11 mouse cellular contexts compared by ENCODE assay signal in the genomic region with DNA sequence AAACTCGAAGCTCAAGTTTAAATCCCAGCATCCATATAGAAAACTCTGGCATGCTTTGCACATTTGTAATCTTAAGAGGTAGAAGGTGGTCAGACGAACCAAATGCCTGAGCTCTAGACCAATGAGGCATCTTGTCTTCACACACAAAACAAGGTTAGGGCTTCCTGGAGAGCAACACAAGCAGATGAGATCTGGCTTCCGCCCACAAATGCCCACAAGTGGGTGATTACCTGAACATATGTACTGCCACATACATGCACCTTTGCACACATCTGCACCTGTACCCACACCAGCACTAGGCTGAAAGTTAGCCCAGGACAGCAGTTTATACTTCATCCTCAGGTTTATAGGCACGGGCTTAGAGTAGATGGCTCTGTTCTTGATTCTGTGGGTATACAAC. TPM values are rescaled to one million over a fixed set of nuclear protein-coding genes. Genes with fewer than 3 reads are reported as not detected.
DNase-seq lines count a peak whose midpoint lies in the region; ATAC-seq and TF ChIP-seq lines count a peak whose summit lies in the region.
"Had no signal": no experiment of that assay in that cellular context is flagged by ENCODE, and none has a peak within 500 bp of the region (broad histone marks: within the 10 kb centered on the region; RNA-seq: fewer than 3 reads in every experiment).

No protein-coding gene starts in this region.

- H3K79me2 ChIP-seq in MEL (ENCODE audit: control insufficient read depth, insufficient read depth, low read length, poor library complexity): no peaks in the 10 kb centered on the region

- TF ChIP-seq RAD21 in MEL (IDR thresholded peaks at IDR 0.05; ENCODE audit: low read depth, low read length): no peak

- no peaks in the 10 kb centered on the region for H3K36me3 ChIP-seq in heart, embryonic 14.5 days (ENCODE audit: control insufficient read depth, insufficient read depth, low read length)
- H3K36me3 ChIP-seq in MEL (ENCODE audit: control insufficient read depth in 1 of 2, insufficient read depth in 2 of 2, low read length in 2 of 2): peaks cover 0 to 59% of the 10 kb centered on the region in 2 experiments; a peak in 2 of 4 replicates
- H3K36me3 ChIP-seq in liver, embryonic 11.5 days (ENCODE audit: control insufficient read depth, insufficient read depth, low read length): no peaks in the 10 kb centered on the region
- H3K36me3 ChIP-seq in thymus, adult 2 months (ENCODE audit: control insufficient read depth, insufficient read depth, low read length): no peaks in the 10 kb centered on the region
- H3K36me3 ChIP-seq: limb, embryonic 13.5 days had no signal

- no peaks in the 10 kb centered on the region for H3K9me3 ChIP-seq in heart, embryonic 14.5 days (ENCODE audit: control insufficient read depth, low read length)
- no peaks in the 10 kb centered on the region for H3K9me3 ChIP-seq in MEL (replicated peaks; ENCODE audit: insufficient read depth, low read length)
- no peaks in the 10 kb centered on the region for H3K9me3 ChIP-seq in liver, embryonic 11.5 days (ENCODE audit: control insufficient read depth, low read length)
- H3K9me3 ChIP-seq: limb, embryonic 13.5 days had no signal

- H3K9ac ChIP-seq in heart, embryonic 14.5 days (ENCODE audit: low read length): no peak overlapping the region
- peak overlapping the region; percentile 68 for H3K9ac ChIP-seq in MEL (ENCODE audit: control insufficient read depth, low read depth, low read length, poor library complexity, severe bottlenecking)
- peak overlapping the region; percentile 4; the same call in 1 of the 2 replicates for H3K9ac ChIP-seq in liver, embryonic 11.5 days (ENCODE audit: low read depth, low read length)
- H3K9ac ChIP-seq: limb, embryonic 13.5 days had no signal

- no peak for TF ChIP-seq CTCF in MEL (IDR thresholded peaks at IDR 0.05 in 2 of 3, conservative IDR thresholded peaks at IDR 0.05 in 1 of 3; ENCODE audit: control insufficient read depth in 1 of 3, insufficient read depth in 1 of 3, low read depth in 2 of 3, low read length in 3 of 3, poor library complexity in 1 of 3, severe bottlenecking in 1 of 3)
- TF ChIP-seq CTCF in thymus, adult 2 months (IDR thresholded peaks at IDR 0.05; ENCODE audit: borderline replicate concordance, control insufficient read depth, extremely low read depth, insufficient read depth, low read length, poor library complexity): no peak
- no peak for TF ChIP-seq CTCF in cerebellum, adult 2 months (IDR thresholded peaks at IDR 0.05; ENCODE audit: borderline replicate concordance, insufficient read depth, low read depth, low read length)

- DNase-seq in heart, postnatal 14 days: no peak
- peak; percentile 62 for DNase-seq in MEL (ENCODE audit: low read depth, low spot score)
- no peak for DNase-seq in liver, embryonic 11.5 days (ENCODE audit: low spot score)
- peak; percentile 37 for DNase-seq in thymus, adult 2 months
- DNase-seq in cerebellum, adult 2 months: no peak
- DNase-seq in embryo, embryonic 11 days: no peak
- DNase-seq: adrenal gland, adult 2 months; cerebellum, adult 9-11 months; midbrain, embryonic 14.5 days had no signal

- H3K27ac ChIP-seq in heart, embryonic 14.5 days (replicated peaks in 1 of 2; ENCODE audit: control insufficient read depth in 1 of 2, insufficient read depth in 1 of 2, low read depth in 2 of 2, low read length in 2 of 2): peak overlapping the region; percentile 66 to 77; a peak in 3 of 4 replicates
- peak overlapping the region; percentile 97 for H3K27ac ChIP-seq in MEL (ENCODE audit: control insufficient read depth, low read depth, low read length)
- peak overlapping the region; percentile 75 for H3K27ac ChIP-seq in liver, embryonic 11.5 days (ENCODE audit: low read depth, low read length)
- peak overlapping the region; percentile 90 for H3K27ac ChIP-seq in thymus, adult 2 months (ENCODE audit: control insufficient read depth, insufficient read depth, low read length)
- H3K27ac ChIP-seq in cerebellum, adult 2 months (ENCODE audit: insufficient read depth, low read length): no peak overlapping the region
- H3K27ac ChIP-seq: limb, embryonic 13.5 days had no signal

- no peaks in the 10 kb centered on the region for H3K27me3 ChIP-seq in heart, embryonic 14.5 days (ENCODE audit: control insufficient read depth, insufficient read depth, low read length)
- no peaks in the 10 kb centered on the region for H3K27me3 ChIP-seq in MEL (ENCODE audit: control insufficient read depth in 1 of 2, insufficient read depth in 2 of 2, low read length in 2 of 2)
- no peaks in the 10 kb centered on the region for H3K27me3 ChIP-seq in liver, embryonic 11.5 days (replicated peaks; ENCODE audit: control insufficient read depth, insufficient read depth, low read length)
- H3K27me3 ChIP-seq in thymus, adult 2 months (ENCODE audit: control insufficient read depth, insufficient read depth, low read length): no peaks in the 10 kb centered on the region
- no peaks in the 10 kb centered on the region for H3K27me3 ChIP-seq in cerebellum, adult 2 months (ENCODE audit: control insufficient read depth, insufficient read depth, low read length)
- H3K27me3 ChIP-seq: limb, embryonic 13.5 days had no signal

- H3K4me1 ChIP-seq in heart, embryonic 14.5 days (ENCODE audit: control insufficient read depth in 2 of 2, insufficient read depth in 2 of 2, low read length in 2 of 2): peaks cover 17 to 33% of the 10 kb centered on the region in 2 experiments
- peaks cover 34 to 49% of the 10 kb centered on the region in 2 experiments for H3K4me1 ChIP-seq in MEL (ENCODE audit: control insufficient read depth in 1 of 2, insufficient read depth in 2 of 2, low read length in 2 of 2)
- peaks cover 56% of the 10 kb centered on the region for H3K4me1 ChIP-seq in liver, embryonic 11.5 days (replicated peaks; ENCODE audit: control insufficient read depth, insufficient read depth, low read length)
- peaks cover 26% of the 10 kb centered on the region for H3K4me1 ChIP-seq in thymus, adult 2 months (replicated peaks; ENCODE audit: control insufficient read depth, insufficient read depth, low read length)
- H3K4me1 ChIP-seq in cerebellum, adult 2 months (ENCODE audit: control insufficient read depth, insufficient read depth, low read length): no peaks in the 10 kb centered on the region

- peak overlapping the region; percentile 17; the same call in 1 of the 2 replicates for H3K4me2 ChIP-seq in heart, embryonic 14.5 days (ENCODE audit: low read length)
- H3K4me2 ChIP-seq in liver, embryonic 11.5 days: peak overlapping the region; percentile 37; the same call in 1 of the 2 replicates
- H3K4me2 ChIP-seq: limb, embryonic 13.5 days had no signal

- 74% methylated on average over 4 of the region's 4 CpGs for WGBS in heart, embryonic 14.5 days
- 79% methylated on average over 4 of the region's 4 CpGs for WGBS in liver, embryonic 11.5 days
- WGBS in thymus, adult 2 months: 23% methylated on average over 4 of the region's 4 CpGs
- 88% methylated on average over 4 of the region's 4 CpGs for WGBS in cerebellum, adult 2 months

- TF ChIP-seq POLR2A in MEL (IDR thresholded peaks at IDR 0.05; ENCODE audit: control insufficient read depth in 1 of 2, insufficient read depth in 1 of 2, low read depth in 1 of 2, low read length in 2 of 2, poor library complexity in 1 of 2): no peak
- TF ChIP-seq POLR2A in thymus, adult 2 months (IDR thresholded peaks at IDR 0.05; ENCODE audit: control insufficient read depth, extremely low read depth, insufficient read depth, low read length, poor library complexity): no peak
- TF ChIP-seq POLR2A in cerebellum, adult 2 months (IDR thresholded peaks at IDR 0.05; ENCODE audit: borderline replicate concordance, insufficient read depth, low read length): no peak

- intact Hi-C loops in heart, postnatal 14 days (cut with DNase I): loop anchor here (2.0 to 5.0 kb wide), 2 partner anchors 19 to 33 kb away; no protein-coding TSS in a partner anchor

- no peak overlapping the region for H3K4me3 ChIP-seq in heart, embryonic 14.5 days (ENCODE audit: control insufficient read depth in 1 of 2, insufficient read depth in 1 of 2, low read depth in 1 of 2, low read length in 2 of 2)
- peak overlapping the region; percentile 46 to 60 for H3K4me3 ChIP-seq in MEL (ENCODE audit: control insufficient read depth in 1 of 2, insufficient read depth in 1 of 2, low read depth in 2 of 2, low read length in 2 of 2)
- no peak overlapping the region for H3K4me3 ChIP-seq in liver, embryonic 11.5 days (ENCODE audit: low read depth, low read length)
- H3K4me3 ChIP-seq in thymus, adult 2 months (ENCODE audit: control insufficient read depth, insufficient read depth, low read length): no peak overlapping the region
- H3K4me3 ChIP-seq in cerebellum, adult 2 months (replicated peaks; ENCODE audit: insufficient read depth, low read depth, low read length): no peak overlapping the region
- H3K4me3 ChIP-seq: limb, embryonic 13.5 days had no signal

- ATAC-seq in heart, embryonic 14.5 days (ENCODE audit: insufficient number of reproducible peaks, insufficient read depth, low FRiP score, low read depth): no peak
- ATAC-seq in liver, embryonic 11.5 days (replicated peaks; ENCODE audit: low FRiP score): no peak

- TF ChIP-seq EP300 in MEL (IDR thresholded peaks at IDR 0.05; ENCODE audit: low read depth in 1 of 2, low read length in 2 of 2): no peak

TF ChIP-seq in MEL, 35 proteins besides CTCF, POLR2A, EP300 and RAD21:
- TF ChIP-seq ZC3H11A (IDR thresholded peaks at IDR 0.05; ENCODE audit: low read depth, low read length): no peak
- TF ChIP-seq NELFE (IDR thresholded peaks at IDR 0.05; ENCODE audit: low read depth, low read length): 0 out of 2 replicates have a peak, but pooled peaks have one; percentile 12

RNA-seq across cellular contexts. Expression of a gene that starts 36.7 kb away (rescaled TPM):
- 8.1 and 8.6 TPM in 2 replicates for polyA plus RNA-seq in heart, embryonic 14.5 days (2014; fragmentation: Nextera tagmentation; extraction: Ambion mirVana)
- 10 to 100 TPM; 32.1 to 36.6 TPM for total RNA-seq in heart, postnatal 14 days (2021)
- total RNA-seq in MEL (2012; rRNA removed): 5.3 and 7.3 TPM in 2 replicates
- 1 to 10 TPM in 1 of 2 experiments, not detected in 1; 5.8 TPM for polyA plus RNA-seq in MEL (2012; ENCODE audit: insufficient read depth in 1 of 2, insufficient read length in 2 of 2, low read depth in 1 of 2, low replicate concordance in 2 of 2, missing spikeins in 1 of 2)
- 12.6 and 12.9 TPM in 2 replicates for polyA plus RNA-seq in liver, embryonic 11.5 days (2014; fragmentation: Nextera tagmentation; extraction: Ambion mirVana)
- 26.5 and 30.1 TPM in 2 replicates for polyA plus RNA-seq in thymus, adult 2 months (2012; rRNA removed)
- 7.7 and 8.2 TPM in 2 replicates for polyA plus RNA-seq in cerebellum, adult 2 months (2012; rRNA removed)

Comparison
In these comparisons a context has a peak if more than half of its experiments do, and no peak if none do; other contexts are left out.
1. H3K4me3 ChIP-seq: peak in MEL (2 of 2); none in heart, embryonic 14.5 days (0 of 2), liver, embryonic 11.5 days (single experiment), thymus, adult 2 months (single experiment) and cerebellum, adult 2 months (single experiment).
2. DNase-seq: peak in MEL (single experiment) and thymus, adult 2 months (single experiment); none in heart, postnatal 14 days (0 of 2), liver, embryonic 11.5 days (single experiment), cerebellum, adult 2 months (0 of 2) and embryo, embryonic 11 days (single experiment).